Mouse (Mus musculus): ENCODE data around the gene Adam12.

DNA sequence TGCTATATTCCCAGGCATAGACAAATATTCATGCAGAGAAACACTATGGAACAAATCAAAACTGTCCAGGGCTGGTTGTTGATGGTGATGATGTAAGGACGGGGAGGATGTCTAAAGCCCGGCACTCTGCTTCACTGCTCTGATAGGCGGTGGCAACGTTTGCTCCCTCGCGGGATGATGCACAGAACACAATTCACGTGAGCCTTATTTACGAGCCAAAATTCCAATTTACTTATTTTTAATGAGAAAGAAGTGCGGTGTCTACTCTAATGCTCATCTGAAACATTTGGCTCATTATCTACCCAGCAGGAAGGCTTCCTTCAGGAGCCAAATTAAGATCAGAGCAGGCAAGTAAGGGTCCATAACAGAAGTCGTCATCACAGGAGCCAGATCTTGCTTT, 45.4 kb downstream of the Adam12 start:
- TF ChIP-seq POLR2A (IDR thresholded peaks at IDR 0.05; ENCODE audit: low read depth, low read length), result no peak
- TF ChIP-seq CTCF (conservative IDR thresholded peaks at IDR 0.05; ENCODE audit: insufficient read depth, insufficient read length, low read depth, low read length), result no peak
